Mouse (Mus musculus) layer of hippocampus, postnatal 25 days (tissue): Measurements from ENCODE around the gene Mylip. TPM values are rescaled to one million over a fixed set of nuclear protein-coding genes. Genes with fewer than 3 reads are reported as not detected.

Experiments used
- DNase-seq, 2 experiments: peaks; one replicate each; pipeline ENCODE4 v3.0.0; 2022; ENCODE audit warnings: mixed read lengths in 2 of 2, low spot score in 1 of 2; ENCODE audit errors: extremely low spot score in 1 of 2
- total RNA-seq, 2 experiments: library from RNA; stranded (reverse); gene quantifications; 2 replicates each; pipeline ENCODE4 v1.2.3; 2021

The Mylip gene
- total RNA-seq, 2 experiments from 2014 or later, result 19.6 to 28.4 TPM

DNA sequence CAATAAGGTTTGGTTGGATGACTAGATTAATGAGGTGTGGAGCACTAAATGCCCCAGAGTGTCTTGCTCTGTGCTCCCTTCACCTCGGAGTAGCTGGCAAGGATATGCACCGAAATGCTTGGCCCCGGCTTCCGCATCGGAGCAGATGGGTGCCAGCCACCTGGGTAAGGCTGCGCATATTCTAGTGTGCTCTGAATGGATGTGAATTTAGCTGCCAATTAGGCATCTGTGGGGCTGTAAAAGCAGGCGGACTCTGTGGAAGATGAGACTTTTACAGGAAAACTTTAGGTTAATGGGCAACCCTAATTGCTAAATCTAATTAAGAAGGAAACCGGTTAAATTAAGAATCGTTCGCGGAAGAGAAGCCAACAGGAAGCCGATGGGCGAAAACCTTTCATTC is 32.7 kb downstream of the Mylip start:
- no peak for DNase-seq

DNA sequence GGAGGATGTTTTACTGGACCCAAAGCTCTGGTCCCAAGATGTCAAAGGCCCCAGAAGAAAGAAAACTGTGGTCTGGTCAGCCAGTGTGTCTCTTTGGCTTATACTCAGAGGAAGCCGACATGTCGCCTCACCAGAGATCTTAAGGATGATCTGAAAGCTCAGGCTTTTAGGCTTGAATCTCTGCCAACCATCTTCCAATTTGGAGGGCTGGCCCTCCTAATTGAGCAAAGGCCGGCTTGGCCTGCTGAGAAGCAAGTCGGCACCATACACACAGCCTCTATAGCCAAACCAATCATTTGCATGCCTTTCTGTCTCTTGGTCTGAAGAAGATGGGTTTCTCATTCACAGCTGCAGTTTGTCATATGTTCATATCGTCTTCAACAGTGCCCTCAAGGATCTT is 33.2 kb downstream of the Mylip start:
- DNase-seq, result no peak

DNA sequence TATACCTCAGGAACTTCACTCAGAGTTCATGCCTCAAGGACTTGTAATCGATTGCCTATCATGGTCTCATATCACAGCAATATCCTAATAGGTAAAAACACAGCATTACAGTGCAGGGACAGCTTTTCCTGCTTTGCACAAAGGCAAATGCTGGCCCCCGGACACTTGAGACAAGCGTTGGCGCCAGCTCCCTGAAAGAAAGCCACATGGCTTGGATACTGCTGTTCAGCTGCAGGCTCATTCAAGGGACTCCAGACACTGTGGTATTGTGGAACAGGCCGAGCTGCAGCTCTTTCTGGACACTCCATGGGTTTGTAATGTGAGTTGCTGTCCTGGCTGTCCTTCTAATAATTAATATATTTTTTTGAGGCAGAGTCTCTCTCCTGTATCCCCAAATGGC is 34.4 kb downstream of the Mylip start:
- no peak for DNase-seq

DNA sequence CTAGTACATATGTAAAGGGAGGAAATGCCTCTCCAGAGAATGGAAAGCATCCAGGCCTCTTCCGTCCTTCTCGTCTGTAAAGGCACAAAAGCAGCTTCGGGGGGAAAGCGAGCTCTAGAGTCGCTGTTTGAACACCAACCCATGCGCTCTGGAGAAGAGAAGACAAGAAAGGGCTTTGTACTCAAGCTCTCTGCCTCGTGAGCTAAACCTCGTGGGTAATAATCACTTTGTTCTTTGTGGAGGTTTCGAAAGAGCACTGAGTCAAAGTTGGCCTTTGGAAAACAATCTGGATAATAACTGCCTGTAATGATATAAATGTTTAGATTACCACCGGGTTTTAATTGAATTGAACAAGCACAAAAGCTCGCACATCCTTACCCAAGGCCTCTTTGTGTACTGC is 39.7 kb downstream of the Mylip start:
- DNase-seq, result no peak

DNA sequence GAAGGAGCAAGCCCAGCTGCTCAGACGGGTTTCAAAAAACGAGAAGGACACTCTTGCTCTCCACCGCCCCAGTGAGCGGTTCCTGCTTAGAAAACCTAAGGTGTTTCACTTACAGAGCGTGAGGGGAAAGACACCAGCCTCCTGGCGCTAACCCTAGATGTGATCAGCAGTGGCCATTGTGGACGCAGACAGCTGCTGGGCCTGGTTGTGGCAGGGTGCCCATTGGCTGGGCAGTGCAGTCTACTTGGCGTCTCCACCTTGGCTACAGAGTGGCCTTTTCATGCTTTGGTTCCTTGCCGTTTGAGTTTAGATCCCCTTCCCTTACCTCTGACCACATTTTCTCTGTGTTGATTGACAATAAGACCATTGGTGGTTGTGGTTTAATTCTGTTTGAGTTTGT is 47.6 kb downstream of the Mylip start:
- no peak for DNase-seq

DNA sequence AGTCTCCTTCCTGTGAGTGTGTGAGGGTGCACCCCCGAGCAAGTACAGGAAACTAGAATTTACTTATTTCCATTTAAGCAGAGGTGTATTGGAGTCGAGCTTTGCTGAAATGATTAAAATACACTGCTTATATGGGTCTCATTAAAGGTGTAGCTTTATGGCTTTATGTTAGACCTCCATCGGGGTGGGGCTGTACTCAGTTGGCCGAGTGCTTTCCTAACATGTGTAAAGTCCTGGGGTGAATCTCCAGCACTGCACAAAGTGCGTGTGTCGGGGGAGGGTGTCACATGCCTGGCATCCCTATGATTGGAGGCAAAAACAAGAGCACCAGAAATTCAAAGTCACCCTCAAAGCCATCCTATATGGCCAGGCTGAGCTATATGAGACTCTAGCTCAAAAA is 49.3 kb downstream of the Mylip start:
- no peak for DNase-seq

DNA sequence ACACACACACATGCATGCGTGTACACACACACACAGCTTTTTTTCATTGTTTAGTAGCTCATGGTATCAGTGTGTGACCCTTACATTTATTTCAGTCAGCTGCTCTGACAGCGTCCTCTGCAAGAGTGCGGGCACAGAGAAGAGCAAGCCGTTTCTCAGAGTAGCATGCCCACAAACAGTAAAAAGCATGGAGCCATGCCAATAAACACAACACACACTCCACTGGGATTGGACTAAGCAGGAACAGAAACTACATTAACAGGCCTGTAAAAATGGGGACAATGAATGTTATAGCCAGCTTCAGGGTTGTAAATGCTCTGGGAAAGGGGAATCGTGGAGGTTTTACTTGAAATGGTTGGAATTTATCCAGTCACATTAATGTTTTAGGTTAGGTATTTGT is 50.7 kb downstream of the Mylip start:
- DNase-seq, result no peak

DNA sequence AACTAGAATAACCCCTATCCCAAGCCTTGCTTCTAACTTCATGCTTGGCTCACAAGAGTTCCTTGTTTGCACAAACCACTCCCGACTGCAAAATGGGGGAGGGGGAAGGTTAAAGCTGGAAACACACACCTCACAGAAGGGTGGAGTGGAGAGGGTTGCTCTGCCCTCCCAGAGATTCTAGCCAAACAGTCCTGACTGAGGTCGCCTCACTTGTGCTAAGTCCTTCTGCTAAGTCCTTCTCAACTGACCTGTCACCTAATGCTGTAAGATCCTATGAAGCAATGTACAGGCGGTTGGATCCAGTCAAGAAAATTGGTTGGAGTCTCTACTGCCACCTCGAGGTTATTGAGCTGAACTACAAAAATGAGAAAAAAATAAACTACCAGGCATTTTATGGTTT is 52.9 kb downstream of the Mylip start:
- DNase-seq, result no peak

DNA sequence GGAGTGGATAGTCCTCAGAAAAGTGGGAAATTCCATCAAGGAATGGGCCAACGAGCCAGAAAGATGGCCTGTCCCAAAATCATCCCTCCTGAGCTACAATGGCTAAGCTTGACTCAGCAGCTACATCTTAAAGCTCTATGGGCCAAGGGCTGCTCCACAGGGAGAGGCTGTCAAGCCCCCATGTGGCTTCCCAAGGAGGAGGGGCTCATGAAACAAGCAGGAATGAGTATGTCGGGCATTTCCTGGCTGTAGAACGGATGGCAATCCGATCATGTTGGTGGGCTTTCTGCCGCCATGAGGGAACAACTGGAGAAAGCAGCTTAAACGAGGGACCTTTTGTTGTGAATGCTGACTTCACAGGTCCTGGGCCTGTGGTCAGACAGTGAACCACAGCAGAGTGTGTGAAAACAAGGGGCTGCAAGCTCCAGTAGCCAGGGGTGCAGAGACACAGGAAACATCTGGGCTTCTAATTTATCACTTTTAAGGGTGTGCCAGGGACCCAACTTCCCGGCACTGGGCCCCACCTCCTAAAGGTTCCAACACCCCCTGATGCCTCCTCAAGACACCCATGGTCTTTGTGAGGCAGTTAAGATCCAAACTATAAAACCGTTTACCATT is 53.5 kb downstream of the Mylip start:
- DNase-seq, result no peak

DNA sequence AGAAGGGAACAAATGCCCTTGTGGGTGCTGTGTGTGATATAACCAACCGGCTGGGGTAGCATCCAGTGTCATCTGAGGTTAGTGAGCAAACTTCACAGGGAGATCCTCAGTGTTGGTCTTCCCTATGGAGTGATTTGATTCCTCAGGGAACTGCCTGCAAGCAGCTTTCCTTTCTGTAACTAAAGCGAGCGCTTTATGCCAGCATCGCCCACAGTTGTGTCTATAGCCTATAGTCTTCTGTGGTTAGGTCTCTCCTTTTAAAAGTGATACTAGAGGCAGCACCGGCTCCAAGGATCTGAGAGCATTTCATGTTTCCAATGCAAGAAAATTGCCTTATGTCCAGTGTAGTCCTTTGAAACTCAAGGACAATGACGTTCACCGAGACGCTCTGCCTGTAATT is 54.7 kb downstream of the Mylip start:
- no peak for DNase-seq

DNA sequence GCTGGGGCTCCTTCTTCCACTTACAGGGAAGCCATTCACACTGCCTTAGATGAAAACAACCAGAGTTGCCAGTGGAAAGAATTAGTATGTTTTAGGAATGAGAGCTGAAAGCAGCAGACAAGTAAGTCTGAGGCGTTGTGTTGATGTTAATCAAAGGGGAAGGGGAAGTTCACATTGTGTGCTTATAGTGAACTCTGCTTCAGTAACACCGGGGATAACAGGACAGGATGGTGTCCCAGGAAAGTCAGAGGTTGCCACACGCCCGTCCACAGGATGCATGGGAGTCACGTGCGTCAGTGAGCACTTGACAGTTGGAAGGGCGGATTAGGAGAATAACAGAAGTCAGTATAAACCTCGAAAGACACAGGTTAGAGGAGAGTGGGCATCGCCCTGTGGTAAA is 55.1 kb downstream of the Mylip start:
- no peak for DNase-seq

DNA sequence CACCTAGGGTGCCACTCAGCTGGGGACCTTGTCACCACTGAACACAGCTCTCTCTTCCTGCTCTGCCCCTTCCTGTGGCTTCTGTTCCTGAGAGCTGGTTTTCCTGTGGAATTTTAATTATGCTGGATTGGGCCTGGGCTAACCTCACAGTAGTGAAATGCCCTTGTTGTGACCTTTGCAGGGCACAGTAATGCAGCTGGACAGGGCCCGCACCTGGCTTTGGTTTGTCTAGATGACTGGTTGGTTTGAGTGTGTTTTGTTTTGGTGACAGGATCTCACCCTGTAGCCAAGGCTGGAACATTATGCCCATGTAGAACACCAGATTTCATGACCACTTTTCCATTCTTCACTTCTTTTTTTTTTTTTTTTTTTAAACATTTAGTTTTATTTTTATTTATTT is 57.1 kb downstream of the Mylip start:
- DNase-seq, result no peak

DNA sequence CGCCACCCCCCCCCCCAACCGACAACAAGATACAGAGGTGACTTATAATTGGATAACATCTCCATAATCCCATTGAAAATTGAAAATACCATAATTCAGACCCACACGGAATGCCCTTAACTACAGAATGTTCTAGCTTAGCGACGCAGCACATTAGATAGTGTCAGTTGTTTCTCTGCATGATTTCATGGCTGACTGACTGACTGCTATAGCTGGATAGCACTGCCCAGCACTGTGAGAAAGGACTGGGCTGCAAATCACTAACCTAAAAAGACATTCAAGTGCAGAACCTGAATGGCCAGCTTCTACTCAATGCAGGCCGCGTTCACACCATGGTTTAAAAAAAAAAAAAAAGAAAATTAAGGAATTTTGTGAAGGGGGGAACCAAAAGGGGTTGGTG is 62.9 kb downstream of the Mylip start:
- DNase-seq, result no peak

DNA sequence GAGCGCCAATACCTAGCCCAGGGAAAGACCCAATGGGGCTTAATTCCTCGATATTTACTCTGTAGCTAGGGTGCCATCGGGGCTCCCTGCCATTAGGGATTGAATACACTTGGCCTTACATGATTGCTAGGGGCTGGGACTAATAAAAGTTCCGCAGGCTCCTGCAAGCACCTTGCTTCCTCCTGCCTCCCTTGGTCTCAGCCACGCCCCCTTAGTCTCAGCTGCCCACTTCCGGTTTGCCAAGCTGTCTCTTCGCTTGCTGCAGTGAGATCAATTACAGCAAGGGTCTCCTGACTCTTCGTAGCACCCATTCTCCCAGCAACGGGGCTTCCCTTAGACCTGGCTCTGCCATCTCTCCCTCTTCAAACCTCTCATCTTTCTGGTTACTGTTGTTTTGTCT is 63.5 kb downstream of the Mylip start:
- no peak for DNase-seq

DNA sequence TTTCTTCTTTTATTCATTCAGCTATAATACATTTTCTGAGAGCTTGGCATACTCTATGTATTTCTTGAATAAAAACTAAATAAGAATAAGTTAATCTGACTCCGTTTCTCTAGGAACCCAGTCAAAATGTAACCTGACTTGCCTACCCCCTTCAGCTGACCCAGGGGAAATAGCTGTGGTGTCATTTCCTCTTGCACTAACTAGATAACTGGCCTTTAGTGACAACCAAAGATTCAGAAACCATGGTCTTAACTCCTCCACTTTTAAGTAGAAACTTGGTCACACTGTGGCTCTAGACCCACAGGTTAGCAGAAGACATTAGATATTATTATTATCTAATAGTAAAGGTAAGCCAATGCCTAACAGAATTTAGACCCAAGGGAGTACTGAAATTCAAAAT is 64.5 kb downstream of the Mylip start:
- no peak for DNase-seq

DNA sequence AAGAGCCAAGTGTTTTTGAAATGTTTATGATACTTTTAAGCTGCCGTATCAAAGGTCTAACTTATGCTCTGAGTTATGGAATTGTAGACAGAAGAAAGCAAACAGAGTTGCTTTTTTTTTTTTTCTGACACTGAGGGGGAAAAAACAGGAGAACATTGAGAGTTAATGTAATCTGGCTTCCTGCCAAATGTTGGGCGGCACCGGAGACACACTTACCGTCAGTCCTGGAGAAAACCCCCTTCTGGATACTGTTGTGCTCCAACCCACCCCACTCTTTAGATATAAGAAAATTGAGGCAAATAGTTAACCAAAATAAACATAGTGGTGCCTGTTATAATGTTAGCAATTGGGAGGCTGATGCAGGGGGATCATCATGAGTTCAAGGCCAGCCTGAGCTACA is 65.1 kb downstream of the Mylip start:
- no peak for DNase-seq

DNA sequence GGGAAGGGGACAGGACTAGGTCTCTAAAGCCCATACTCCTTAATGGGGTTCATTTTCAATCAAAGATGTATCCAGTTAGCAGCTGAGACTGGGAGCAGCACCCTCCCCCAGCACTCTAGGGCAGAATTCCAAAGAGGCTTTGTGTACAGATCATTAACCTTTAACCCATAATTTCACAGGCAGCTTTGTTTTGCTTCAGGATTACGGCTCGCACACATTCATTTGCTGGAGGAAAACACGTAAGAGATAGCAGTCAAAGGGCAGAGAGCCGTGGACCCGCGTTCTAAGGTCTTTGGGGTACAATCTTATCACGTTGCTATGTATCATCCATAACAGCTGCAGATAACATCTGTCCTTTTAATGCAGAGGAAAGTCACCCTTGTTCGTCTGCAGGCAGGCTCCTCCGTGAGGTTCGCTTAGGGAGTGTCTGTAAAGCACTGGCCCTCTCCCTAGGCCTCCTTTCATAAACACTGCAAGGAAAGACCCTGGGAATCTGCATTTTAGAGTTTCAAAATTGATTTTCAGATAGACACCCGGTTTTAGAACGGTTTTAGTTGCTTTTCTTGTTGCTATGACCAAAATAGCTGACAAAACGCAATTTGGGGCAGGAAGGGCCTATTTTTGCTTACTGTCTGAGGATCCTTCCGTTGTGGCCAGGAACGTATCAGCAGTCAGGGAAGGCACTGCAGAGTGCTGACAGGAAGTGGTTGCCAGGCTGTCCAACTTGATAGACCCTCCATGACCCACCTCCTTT is 65.7 kb downstream of the Mylip start:
- DNase-seq, result no peak

DNA sequence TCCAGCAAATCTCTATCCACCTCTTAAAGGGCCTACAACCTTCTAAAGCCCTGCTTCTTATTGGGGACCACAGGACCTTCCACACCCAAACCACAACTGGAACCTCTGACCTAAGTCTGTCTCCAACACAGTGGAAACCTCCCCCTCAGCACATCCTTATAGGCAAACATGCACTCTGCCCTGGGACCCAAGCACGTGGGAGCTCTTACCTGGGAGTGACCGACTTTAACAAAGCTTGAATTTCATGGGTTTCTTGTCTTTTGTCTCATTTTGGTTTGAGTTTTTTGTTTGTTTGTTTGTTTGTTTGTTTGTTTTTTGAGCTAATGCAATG is 66.3 kb downstream of the Mylip start:
- no peak for DNase-seq

DNA sequence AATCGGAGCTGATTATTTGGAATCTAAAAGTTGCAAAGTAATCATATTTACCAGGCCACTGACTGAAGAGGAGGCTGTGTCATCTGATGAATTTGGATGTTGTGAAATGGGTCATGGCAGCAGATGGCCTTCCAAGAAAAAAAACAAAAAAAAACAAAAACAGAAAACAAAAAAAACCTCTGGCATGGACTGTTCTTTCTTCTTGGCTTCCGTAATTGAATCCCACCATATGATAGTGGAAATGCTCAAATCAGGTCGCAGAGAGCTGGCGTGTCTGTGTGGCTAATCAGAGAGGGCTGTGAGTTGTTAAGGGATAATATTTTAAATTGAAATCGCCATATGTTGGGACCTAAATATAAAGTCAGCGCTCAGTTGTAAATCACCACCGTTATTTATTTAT is 67.9 kb downstream of the Mylip start:
- DNase-seq, result no peak

DNA sequence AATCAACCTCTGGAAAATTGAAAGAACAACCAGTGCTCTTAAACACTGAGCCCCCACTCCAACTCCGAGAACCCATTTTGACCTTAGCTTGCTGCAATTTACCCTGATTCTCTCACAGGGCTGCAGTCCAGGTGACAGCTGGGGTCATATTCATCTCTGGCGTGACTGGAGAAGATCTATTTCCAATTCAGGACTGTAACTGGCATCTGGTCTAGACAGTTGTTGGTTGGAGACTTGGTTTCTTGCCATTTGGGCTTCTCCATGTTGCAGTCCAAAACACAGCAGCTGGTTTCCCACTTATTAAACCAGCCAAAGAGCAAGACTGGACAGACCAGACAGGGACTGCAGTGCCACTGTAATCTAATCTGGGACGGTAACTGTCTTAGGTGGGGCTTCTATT is 70.6 kb downstream of the Mylip start:
- DNase-seq, result no peak

DNA sequence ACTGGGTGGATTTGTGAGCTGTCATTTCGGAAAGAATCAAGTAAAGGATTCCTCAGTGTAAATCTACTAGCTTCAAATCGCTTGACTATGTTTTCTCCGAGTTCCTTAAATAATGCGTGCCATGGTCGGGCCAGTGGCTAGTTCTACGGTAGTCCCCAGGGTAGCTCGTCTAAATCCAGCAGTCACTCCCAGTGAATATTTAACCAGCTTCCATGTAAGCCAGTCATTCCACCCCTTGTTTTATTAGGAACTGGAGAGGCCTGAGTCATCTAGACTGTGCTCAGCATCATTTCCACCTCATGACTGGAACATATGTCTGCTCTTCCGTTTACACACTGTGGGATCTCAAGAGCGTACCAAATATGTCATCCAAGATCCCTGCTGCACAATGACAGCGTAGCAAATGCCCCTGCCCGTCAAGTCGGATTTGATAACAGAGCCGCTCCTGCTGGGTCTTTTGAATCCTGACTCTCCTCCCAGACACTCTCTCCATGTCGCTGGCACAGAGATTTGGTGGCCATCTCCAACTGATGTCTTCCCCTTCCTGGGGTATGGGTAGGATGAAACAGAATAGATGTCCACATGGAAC is 71.9 kb downstream of the Mylip start:
- no peak for DNase-seq
